Mouse (Mus musculus) cerebellum, postnatal 10 days (tissue): Measurements from ENCODE around the gene Stkld1.
"Not testable (repeated sequence)": the region's sequence is repeated elsewhere in the genome, so short reads cannot be mapped to it uniquely, and the experiment has no call there.

Experiments used
- DNase-seq, 2 experiments: peaks; one replicate each; pipeline ENCODE4 v3.0.0; 2021; ENCODE audit warnings: mixed read lengths in 2 of 2

Gene Stkld1

GRCm38 (mm10) chr2:26933304-26934055 lies at the start of gene Stkld1, which contains the start of gene Surf4:
Stkld1 (plus strand) TSS chr2:26934047.
Surf4 (minus strand) TSS chr2:26933928.
- peak; percentile 96 to 97 for DNase-seq

- DNase-seq = not testable (repeated sequence)
Observed at GRCm38 (mm10) chr2:26885541-26885940, 48.3 kb upstream of the Stkld1 start.

GRCm38 (mm10) chr2:26886170-26886569 lies 47.7 kb upstream of the Stkld1 start:
- DNase-seq = not testable (repeated sequence)

GRCm38 (mm10) chr2:26895898-26896297 lies 37.9 kb upstream of the Stkld1 start:
- no peak for DNase-seq

GRCm38 (mm10) chr2:26900731-26901130 lies 33.1 kb upstream of the Stkld1 start:
- no peak for DNase-seq

GRCm38 (mm10) chr2:26901834-26902400 lies 31.9 kb upstream of the Stkld1 start:
- DNase-seq = no peak

- DNase-seq = peak; percentile 94 to 96
Observed at GRCm38 (mm10) chr2:26902467-26903220, 31.2 kb upstream of the Stkld1 start, which contains the start of gene Surf6. Surf6 (minus strand) TSS chr2:26902879.

- DNase-seq = no peak
Observed at GRCm38 (mm10) chr2:26903311-26903710, 30.5 kb upstream of the Stkld1 start.

- no peak for DNase-seq
Observed at GRCm38 (mm10) chr2:26905936-26906335, 27.9 kb upstream of the Stkld1 start.

GRCm38 (mm10) chr2:26906431-26906830 lies 27.4 kb upstream of the Stkld1 start:
- DNase-seq = no peak

- peak; percentile 67 to 73 for DNase-seq
Observed at GRCm38 (mm10) chr2:26907109-26907508, 26.7 kb upstream of the Stkld1 start.

- peak in 1 of 2 experiments; percentile 17 for DNase-seq
Observed at GRCm38 (mm10) chr2:26908710-26909386, 25.0 kb upstream of the Stkld1 start.

- DNase-seq = no peak
Observed at GRCm38 (mm10) chr2:26909387-26909784, 24.5 kb upstream of the Stkld1 start.

GRCm38 (mm10) chr2:26910124-26910993 lies 23.5 kb upstream of the Stkld1 start, which contains the start of the genes Med22 and Rpl7a:
Med22 (minus strand) TSS chr2:26910677.
Rpl7a (plus strand) TSS chr2:26910764.
- DNase-seq = peak; percentile 100

GRCm38 (mm10) chr2:26910994-26911765 lies 22.7 kb upstream of the Stkld1 start:
- peak; percentile 84 to 88 for DNase-seq

- DNase-seq = no peak
Observed at GRCm38 (mm10) chr2:26912253-26912770, 21.5 kb upstream of the Stkld1 start.

- no peak for DNase-seq
Observed at GRCm38 (mm10) chr2:26913416-26914147, 20.3 kb upstream of the Stkld1 start.

- no peak for DNase-seq
Observed at GRCm38 (mm10) chr2:26914148-26914941, 19.5 kb upstream of the Stkld1 start.
